In the genomic region with DNA sequence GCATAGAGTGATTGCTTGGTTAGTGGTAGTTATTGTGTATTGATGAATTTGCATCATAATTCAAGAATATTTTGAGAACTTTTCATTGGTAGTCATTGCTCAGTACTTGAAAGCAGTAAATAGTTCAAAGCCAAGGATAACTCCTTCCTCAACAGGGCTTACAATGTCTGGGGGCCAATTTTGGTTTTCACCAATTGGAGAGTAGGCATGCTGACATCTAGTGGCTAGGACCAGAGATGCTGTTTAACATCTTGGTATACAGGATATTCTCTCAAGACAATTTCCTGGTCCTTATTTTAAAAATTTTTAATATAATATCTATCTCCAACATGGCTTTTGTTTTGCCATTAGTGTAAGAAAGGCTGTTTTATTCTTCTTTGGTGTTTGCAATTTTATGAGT, we compare ENCODE assay signal across 14 mouse cellular contexts. TPM values are rescaled to one million over a fixed set of nuclear protein-coding genes. Genes with fewer than 3 reads are reported as not detected.
DNase-seq lines count a peak whose midpoint lies in the region; ATAC-seq and TF ChIP-seq lines count a peak whose summit lies in the region.
"Had no signal": no experiment of that assay in that cellular context is flagged by ENCODE, and none has a peak within 500 bp of the region (broad histone marks: within the 10 kb centered on the region; RNA-seq: fewer than 3 reads in every experiment).

No protein-coding gene starts in this region.

- H3K9ac ChIP-seq in kidney, postnatal 0 days (ENCODE audit: low read depth, low read length): no peak overlapping the region
- no peak overlapping the region for H3K9ac ChIP-seq in midbrain, embryonic 16.5 days (ENCODE audit: low read depth, low read length)
- H3K9ac ChIP-seq: neural tube, embryonic 13.5 days had no signal

- no peak overlapping the region for H3K27ac ChIP-seq in cerebellum, adult 2 months (ENCODE audit: insufficient read depth, low read length)
- no peak overlapping the region for H3K27ac ChIP-seq in kidney, postnatal 0 days
- H3K27ac ChIP-seq in kidney, adult 2 months (ENCODE audit: insufficient read depth, low read depth, low read length): no peak overlapping the region
- no peak overlapping the region for H3K27ac ChIP-seq in midbrain, embryonic 16.5 days (ENCODE audit: low read length)
- H3K27ac ChIP-seq: neural tube, embryonic 13.5 days had no signal

- no peaks in the 10 kb centered on the region for H3K27me3 ChIP-seq in cerebellum, adult 2 months (ENCODE audit: control insufficient read depth, insufficient read depth, low read length)
- no peaks in the 10 kb centered on the region for H3K27me3 ChIP-seq in kidney, postnatal 0 days (ENCODE audit: insufficient read depth, low read length)
- no peaks in the 10 kb centered on the region for H3K27me3 ChIP-seq in kidney, adult 2 months (replicated peaks; ENCODE audit: control insufficient read depth, insufficient read depth, low read length)
- no peaks in the 10 kb centered on the region for H3K27me3 ChIP-seq in midbrain, embryonic 16.5 days (ENCODE audit: control insufficient read depth, insufficient read depth, low read depth, low read length)
- H3K27me3 ChIP-seq: neural tube, embryonic 13.5 days had no signal

- no peak overlapping the region for H3K4me3 ChIP-seq in cerebellum, adult 2 months (replicated peaks; ENCODE audit: insufficient read depth, low read depth, low read length)
- H3K4me3 ChIP-seq in kidney, postnatal 0 days (replicated peaks; ENCODE audit: low read depth, low read length): no peak overlapping the region
- H3K4me3 ChIP-seq in kidney, adult 2 months (ENCODE audit: insufficient read depth, low read depth, low read length): no peak overlapping the region
- no peak overlapping the region for H3K4me3 ChIP-seq in midbrain, embryonic 16.5 days (ENCODE audit: low read depth, low read length)
- H3K4me3 ChIP-seq: neural tube, embryonic 13.5 days had no signal

- H3K4me2 ChIP-seq in kidney, postnatal 0 days (ENCODE audit: low read length): no peak overlapping the region
- no peak overlapping the region for H3K4me2 ChIP-seq in midbrain, embryonic 16.5 days (ENCODE audit: low read length)
- H3K4me2 ChIP-seq: liver, embryonic 11.5 days; neural tube, embryonic 13.5 days had no signal

- H3K36me3 ChIP-seq in kidney, postnatal 0 days (ENCODE audit: insufficient read depth, low read length): no peaks in the 10 kb centered on the region
- no peaks in the 10 kb centered on the region for H3K36me3 ChIP-seq in kidney, adult 2 months (ENCODE audit: control insufficient read depth, insufficient read depth, low read length)
- H3K36me3 ChIP-seq in midbrain, embryonic 16.5 days (ENCODE audit: control insufficient read depth, insufficient read depth, low read length): no peaks in the 10 kb centered on the region
- H3K36me3 ChIP-seq: neural tube, embryonic 13.5 days had no signal

- TF ChIP-seq CTCF in cerebellum, adult 2 months (IDR thresholded peaks at IDR 0.05; ENCODE audit: borderline replicate concordance, insufficient read depth, low read depth, low read length): peak; percentile 3; the same call in 1 of the 2 replicates
- peak; percentile 41; the same call in 1 of the 2 replicates for TF ChIP-seq CTCF in kidney, postnatal 0 days (IDR thresholded peaks at IDR 0.05; ENCODE audit: low read depth)
- TF ChIP-seq CTCF in kidney, adult 2 months (conservative IDR thresholded peaks at IDR 0.05; ENCODE audit: insufficient read depth, insufficient read length, low read depth, low read length): no peak

- DNase-seq in cerebellum, adult 2 months: peak in 1 of 2 experiments; percentile 5
- no peak for DNase-seq in cerebellum, adult 11-12 months
- DNase-seq in kidney, postnatal 0 days (ENCODE audit: low spot score): no peak
- DNase-seq in kidney, adult 2 months: no peak
- peak; percentile 29 for DNase-seq in 416B (ENCODE audit: low read depth)
- DNase-seq in cerebellum, adult 9-11 months: peak; percentile 1
- DNase-seq: gastrocnemius, postnatal 36 days; heart, postnatal 14 days; layer of hippocampus, postnatal 36 days had no signal

- H3K4me1 ChIP-seq in cerebellum, adult 2 months (ENCODE audit: control insufficient read depth, insufficient read depth, low read length): no peaks in the 10 kb centered on the region
- H3K4me1 ChIP-seq in kidney, postnatal 0 days (replicated peaks; ENCODE audit: insufficient read depth, low read length): no peaks in the 10 kb centered on the region
- H3K4me1 ChIP-seq in kidney, adult 2 months (ENCODE audit: control insufficient read depth, insufficient read depth, low read length): no peaks in the 10 kb centered on the region
- H3K4me1 ChIP-seq in midbrain, embryonic 16.5 days (ENCODE audit: control insufficient read depth, insufficient read depth, low read length): no peaks in the 10 kb centered on the region
- H3K4me1 ChIP-seq: neural tube, embryonic 13.5 days had no signal

- no peaks in the 10 kb centered on the region for H3K9me3 ChIP-seq in kidney, postnatal 0 days (replicated peaks; ENCODE audit: low read length)
- no peaks in the 10 kb centered on the region for H3K9me3 ChIP-seq in midbrain, embryonic 16.5 days (replicated peaks; ENCODE audit: control insufficient read depth, low read length, poor library complexity, severe bottlenecking)
- H3K9me3 ChIP-seq: neural tube, embryonic 13.5 days had no signal

- no peak for ATAC-seq in kidney, postnatal 0 days (replicated peaks; ENCODE audit: low FRiP score, low read depth)
- no peak for ATAC-seq in frontal cortex, adult (ENCODE audit: low TSS enrichment)
- ATAC-seq in midbrain, embryonic 16.5 days: no peak
- ATAC-seq: activated CD4-positive, CD25-positive, alpha-beta regulatory T cell, adult 4 months had no signal

- TF ChIP-seq POLR2A in cerebellum, adult 2 months (IDR thresholded peaks at IDR 0.05; ENCODE audit: borderline replicate concordance, insufficient read depth, low read length): no peak
- no peak for TF ChIP-seq POLR2A in kidney, adult 2 months (IDR thresholded peaks at IDR 0.05; ENCODE audit: low read depth, low read length)

RNA-seq across cellular contexts. Expression of a gene that starts 46.0 kb away (rescaled TPM):
- 0.38 and 0.47 TPM in 2 replicates for polyA plus RNA-seq in cerebellum, adult 2 months (2012; rRNA removed)
- 12.4 and 15.9 TPM in 2 replicates for polyA plus RNA-seq in kidney, postnatal 0 days (2015; fragmentation: Nextera tagmentation; extraction: Ambion mirVana)
- polyA plus RNA-seq in kidney, adult 2 months (2012; rRNA removed): 0.09 and 0.23 TPM in 2 replicates
- 3.9 and 6.1 TPM in 2 replicates for polyA plus RNA-seq in midbrain, embryonic 16.5 days (2015; fragmentation: Nextera tagmentation; extraction: Ambion mirVana)

RNA-seq across cellular contexts. Expression of a gene that starts 50.5 kb away (rescaled TPM):
- 12.8 and 14.0 TPM in 2 replicates for polyA plus RNA-seq in cerebellum, adult 2 months (2012; rRNA removed)
- polyA plus RNA-seq in kidney, postnatal 0 days (2015; fragmentation: Nextera tagmentation; extraction: Ambion mirVana): 0.07 and 0.24 TPM in 2 replicates
- 0.09 and 0.19 TPM in 2 replicates for polyA plus RNA-seq in kidney, adult 2 months (2012; rRNA removed)
- 22.4 and 24.1 TPM in 2 replicates for polyA plus RNA-seq in midbrain, embryonic 16.5 days (2015; fragmentation: Nextera tagmentation; extraction: Ambion mirVana)

RNA-seq across cellular contexts. Expression of a gene that starts 58.8 kb away (rescaled TPM):
- 58.5 and 64.8 TPM in 2 replicates for polyA plus RNA-seq in cerebellum, adult 2 months (2012; rRNA removed)
- polyA plus RNA-seq in kidney, postnatal 0 days (2015; fragmentation: Nextera tagmentation; extraction: Ambion mirVana): 9.9 and 11.8 TPM in 2 replicates
- 3.8 and 4.8 TPM in 2 replicates for polyA plus RNA-seq in kidney, adult 2 months (2012; rRNA removed)
- 126 TPM in 2 replicates for polyA plus RNA-seq in midbrain, embryonic 16.5 days (2015; fragmentation: Nextera tagmentation; extraction: Ambion mirVana)
- polyA plus RNA-seq: activated CD4-positive, CD25-positive, alpha-beta regulatory T cell, adult 4 months had no signal

Comparison
In these comparisons a context has a peak if more than half of its experiments do, and no peak if none do; other contexts are left out.
1. DNase-seq: peak in 416B (single experiment) and cerebellum, adult 9-11 months (single experiment); none in cerebellum, adult 11-12 months (single experiment), kidney, postnatal 0 days (single experiment) and kidney, adult 2 months (single experiment).
2. RNA of a gene that starts 50.5 kb away (polyA plus RNA-seq): 22.4 to 24.1 TPM in midbrain, embryonic 16.5 days and 12.8 to 14.0 TPM in cerebellum, adult 2 months; 0.09 to 0.19 TPM in kidney, adult 2 months and 0.07 to 0.24 TPM in kidney, postnatal 0 days; every median in the first group is over 10 times any median in the second.